Mouse (Mus musculus): ENCODE results near the gene Ttc7.
A peak's percentile ranks its signal among the peaks of the same experiment; 100 is the strongest.

The Ttc7 gene

GRCm38 (mm10) chr17:87314530-87314946 is 31.9 kb downstream of the Ttc7 start:
- DNase-seq: no peak

GRCm38 (mm10) chr17:87315021-87315531 is 32.4 kb downstream of the Ttc7 start:
- peak; percentile 91 for DNase-seq

- DNase-seq: no peak
Observed at GRCm38 (mm10) chr17:87315891-87316763, 33.4 kb downstream of the Ttc7 start.

GRCm38 (mm10) chr17:87317271-87317670 is 34.6 kb downstream of the Ttc7 start:
- peak; percentile 52 for DNase-seq

GRCm38 (mm10) chr17:87317947-87318346 is 35.3 kb downstream of the Ttc7 start:
- DNase-seq: no peak

- no peak for DNase-seq
Observed at GRCm38 (mm10) chr17:87321673-87322072, 39.0 kb downstream of the Ttc7 start.

- DNase-seq: no peak
Observed at GRCm38 (mm10) chr17:87323215-87323614, 40.5 kb downstream of the Ttc7 start.

GRCm38 (mm10) chr17:87325501-87325900 is 42.8 kb downstream of the Ttc7 start:
- peak; percentile 62 for DNase-seq

GRCm38 (mm10) chr17:87326987-87327386 is 44.3 kb downstream of the Ttc7 start:
- peak; percentile 81 for DNase-seq

GRCm38 (mm10) chr17:87327645-87328044 is 45.0 kb downstream of the Ttc7 start:
- no peak for DNase-seq

GRCm38 (mm10) chr17:87328177-87328768 is 45.6 kb downstream of the Ttc7 start:
- DNase-seq: peak; percentile 89

- no peak for DNase-seq
Observed at GRCm38 (mm10) chr17:87329144-87329700, 46.5 kb downstream of the Ttc7 start.

- DNase-seq: peak; percentile 94
Observed at GRCm38 (mm10) chr17:87330250-87330920, 47.7 kb downstream of the Ttc7 start.

GRCm38 (mm10) chr17:87330921-87331291 is 48.2 kb downstream of the Ttc7 start:
- peak; percentile 51 for DNase-seq

- DNase-seq: no peak
Observed at GRCm38 (mm10) chr17:87331336-87332141, 48.9 kb downstream of the Ttc7 start.

GRCm38 (mm10) chr17:87332142-87332815 is 49.6 kb downstream of the Ttc7 start:
- DNase-seq: no peak

GRCm38 (mm10) chr17:87332887-87333286 is 50.2 kb downstream of the Ttc7 start:
- no peak for DNase-seq

- DNase-seq: no peak
Observed at GRCm38 (mm10) chr17:87334162-87334561, 51.5 kb downstream of the Ttc7 start.

GRCm38 (mm10) chr17:87335152-87335551 is 52.5 kb downstream of the Ttc7 start:
- DNase-seq: no peak

- DNase-seq: no peak
Observed at GRCm38 (mm10) chr17:87335727-87336126, 53.0 kb downstream of the Ttc7 start.

- DNase-seq: no peak
Observed at GRCm38 (mm10) chr17:87336910-87337309, 54.2 kb downstream of the Ttc7 start.

- no peak for DNase-seq
Observed at GRCm38 (mm10) chr17:87337683-87338082, 55.0 kb downstream of the Ttc7 start.

All from layer of hippocampus, adult 9-11 months (tissue).